Mouse (Mus musculus) myocyte (in vitro differentiated cells): ENCODE data around the gene 4930518I15Rik.

Source experiments
- CEBPB ChIP-seq: IDR thresholded peaks from 2 replicates; pipeline ENCODE4 v1.6.1; 2011; ENCODE audit warnings: mild to moderate bottlenecking, moderate library complexity; ENCODE audit not compliant: poor library complexity, insufficient read depth, severe bottlenecking
- MAX ChIP-seq: IDR thresholded peaks from one replicate; pipeline ENCODE4 v1.6.1; 2011; ENCODE audit warnings: low read depth, mild to moderate bottlenecking, control low read depth
- MYOD1 ChIP-seq, 3 experiments: IDR thresholded peaks; one replicate each; pipeline ENCODE4 v1.6.1; 2011; ENCODE audit warnings: control low read depth in 2 of 3, low read depth in 2 of 3, mild to moderate bottlenecking in 2 of 3, moderate library complexity in 1 of 3; ENCODE audit not compliant: insufficient read length in 2 of 3, control insufficient read depth in 1 of 3
- POLR2A ChIP-seq: IDR thresholded peaks from one replicate; pipeline ENCODE4 v1.6.1; 2011; ENCODE audit warnings: low read depth, mild to moderate bottlenecking, control low read depth, moderate library complexity; ENCODE audit not compliant: insufficient read length
- POLR2AphosphoS2 ChIP-seq: IDR thresholded peaks from one replicate; pipeline ENCODE4 v1.6.1; 2011; ENCODE audit warnings: low read depth, control low read depth; ENCODE audit not compliant: insufficient read length
- TCF12 ChIP-seq: IDR thresholded peaks from one replicate; pipeline ENCODE4 v1.6.1; 2011; ENCODE audit warnings: mild to moderate bottlenecking, control low read depth; ENCODE audit not compliant: poor library complexity, insufficient read depth, severe bottlenecking
- USF1 ChIP-seq: IDR thresholded peaks from one replicate; pipeline ENCODE4 v1.6.1; 2011; ENCODE audit warnings: low read depth, mild to moderate bottlenecking, control low read depth, moderate library complexity

DNA sequence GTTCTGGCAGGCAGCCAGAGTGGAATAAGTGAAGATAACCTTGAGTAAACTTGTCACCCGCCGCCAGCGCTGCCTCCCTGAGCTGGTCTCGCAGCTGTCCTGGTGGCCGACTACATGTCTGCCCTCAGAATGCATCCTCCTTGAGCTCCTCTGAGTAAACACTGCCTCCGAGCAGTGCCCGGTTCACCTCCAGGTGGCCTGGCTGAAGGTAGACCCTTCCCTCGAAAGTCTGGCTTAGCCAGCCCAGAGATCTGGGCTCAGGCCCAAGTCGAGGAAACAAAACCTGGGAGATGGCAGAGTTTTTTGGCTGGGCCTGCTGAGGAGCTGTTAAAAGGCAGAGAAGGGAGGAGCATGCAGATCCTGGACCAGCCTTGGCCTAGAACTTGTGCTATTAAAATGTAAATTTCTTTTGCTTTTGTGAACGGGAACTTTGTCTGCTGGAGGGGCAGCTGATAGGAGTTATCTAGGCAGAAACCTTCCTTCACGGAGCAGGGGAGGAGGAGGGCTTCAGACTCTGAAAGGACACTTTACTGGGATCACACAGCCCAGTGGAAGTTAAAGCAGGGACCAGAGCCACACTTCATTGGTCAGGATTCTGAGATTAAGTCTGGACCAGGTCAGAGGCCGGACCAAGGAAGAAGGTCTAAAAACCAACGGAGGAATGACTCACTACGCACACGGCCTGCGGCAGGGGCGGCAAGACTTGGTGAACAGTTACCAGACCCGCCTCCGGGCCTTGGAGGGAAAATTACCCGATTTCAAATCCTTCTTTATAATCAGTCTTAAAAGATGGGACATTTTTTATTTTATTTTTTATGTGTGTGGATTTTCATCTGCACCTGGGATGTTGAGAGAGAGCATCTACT is 15.7 kb downstream of the 4930518I15Rik start:
- TF ChIP-seq POLR2A: no peak
- TF ChIP-seq POLR2AphosphoS2: no peak
- TF ChIP-seq CEBPB: no peak
- TF ChIP-seq MAX: no peak
- no peak for TF ChIP-seq USF1
- TF ChIP-seq TCF12: no peak
- TF ChIP-seq MYOD1 (IDR thresholded peaks at IDR 0.05; ENCODE audit: control insufficient read depth in 1 of 3, insufficient read length in 2 of 3, low read depth in 2 of 3): peak in 2 of 3 experiments; percentile 42 to 80
